Mouse (Mus musculus): ENCODE measurements around the gene Rnf38.

- TF ChIP-seq POLR2A (IDR thresholded peaks at IDR 0.05; ENCODE audit: borderline replicate concordance, insufficient read depth, low read length) = no peak
- TF ChIP-seq CTCF (IDR thresholded peaks at IDR 0.05; ENCODE audit: borderline replicate concordance, insufficient read depth, low read depth, low read length) = no peak
Observed at GRCm38 (mm10) chr4:44259126-44259525, 25.5 kb upstream of the Rnf38 start.

Data from cerebellum, adult 2 months (tissue).